Mouse (Mus musculus): ENCODE data around the gene Gpr162. TPM values are rescaled to one million over a fixed set of nuclear protein-coding genes. Genes with fewer than 3 reads are reported as not detected.
"Not testable (repeated sequence)": the region's sequence is repeated elsewhere in the genome, so short reads cannot be mapped to it uniquely, and the experiment has no call there.

The Gpr162 gene
- total RNA-seq, 2 experiments from 2014 or later = not detected

DNA sequence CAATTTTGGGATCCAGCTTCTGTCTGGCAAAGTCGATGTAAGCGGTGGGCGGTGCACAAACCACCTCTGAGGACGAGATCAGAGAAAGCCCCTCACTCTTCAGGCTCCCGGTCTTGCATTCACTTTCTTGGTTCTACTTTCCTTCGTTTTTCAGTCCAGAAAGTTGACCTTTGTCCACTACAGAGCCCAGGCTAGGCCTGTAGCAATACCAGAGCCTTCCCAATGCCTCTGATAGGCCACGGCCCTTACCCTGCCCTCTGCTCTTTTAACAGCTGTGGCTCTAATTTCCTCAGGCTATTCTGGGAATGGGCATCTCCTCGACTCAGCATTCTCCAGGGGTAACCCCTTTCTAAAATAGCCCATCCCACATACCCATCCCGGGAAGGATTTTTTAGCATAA is 50.9 kb downstream of the Gpr162 start:
- peak overlapping the region; percentile 90 for H3K4me3 ChIP-seq
- peak; percentile 78 for DNase-seq
- intact Hi-C loops (cut with DNase I) = no loop called here
- peak overlapping the region; percentile 99 for H3K27ac ChIP-seq
- no peak for TF ChIP-seq CTCF (IDR thresholded peaks at IDR 0.05)

GRCm38 (mm10) chr6:124811701-124812560 is 51.9 kb downstream of the Gpr162 start:
- Histone ChIP-seq H3K27ac (peak overlapping the region; percentile 99), H3K4me3 (peak overlapping the region; percentile 90)
- intact Hi-C loops (cut with DNase I) = no loop called here
- DNase-seq = peak; percentile 50
- no peak for TF ChIP-seq CTCF (IDR thresholded peaks at IDR 0.05)

GRCm38 (mm10) chr6:124811403-124811665 is 52.4 kb downstream of the Gpr162 start:
- no peak for DNase-seq
- H3K27ac ChIP-seq = peak overlapping the region; percentile 99
- peak overlapping the region; percentile 90 for H3K4me3 ChIP-seq
- intact Hi-C loops (cut with DNase I) = no loop called here
- TF ChIP-seq CTCF (IDR thresholded peaks at IDR 0.05) = no peak

GRCm38 (mm10) chr6:124810566-124811402 is 53.0 kb downstream of the Gpr162 start:
- intact Hi-C loops (cut with DNase I); DNase-seq: not testable (repeated sequence)
- peak overlapping the region; percentile 90 for H3K4me3 ChIP-seq
- H3K27ac ChIP-seq = peak overlapping the region; percentile 99

- intact Hi-C loops (cut with DNase I) = loop anchor here (5.0 kb wide), 1 partner anchor 53 kb away; the partner anchor contains the start of genes Atn1 and Gm45234
- peak overlapping the region; percentile 99 for H3K27ac ChIP-seq
- peak overlapping the region; percentile 90 for H3K4me3 ChIP-seq
- peak; percentile 54 for DNase-seq
- no peak for TF ChIP-seq CTCF (IDR thresholded peaks at IDR 0.05)
These were observed 53.8 kb downstream of the Gpr162 start for GRCm38 (mm10) chr6:124809775-124810538.

DNA sequence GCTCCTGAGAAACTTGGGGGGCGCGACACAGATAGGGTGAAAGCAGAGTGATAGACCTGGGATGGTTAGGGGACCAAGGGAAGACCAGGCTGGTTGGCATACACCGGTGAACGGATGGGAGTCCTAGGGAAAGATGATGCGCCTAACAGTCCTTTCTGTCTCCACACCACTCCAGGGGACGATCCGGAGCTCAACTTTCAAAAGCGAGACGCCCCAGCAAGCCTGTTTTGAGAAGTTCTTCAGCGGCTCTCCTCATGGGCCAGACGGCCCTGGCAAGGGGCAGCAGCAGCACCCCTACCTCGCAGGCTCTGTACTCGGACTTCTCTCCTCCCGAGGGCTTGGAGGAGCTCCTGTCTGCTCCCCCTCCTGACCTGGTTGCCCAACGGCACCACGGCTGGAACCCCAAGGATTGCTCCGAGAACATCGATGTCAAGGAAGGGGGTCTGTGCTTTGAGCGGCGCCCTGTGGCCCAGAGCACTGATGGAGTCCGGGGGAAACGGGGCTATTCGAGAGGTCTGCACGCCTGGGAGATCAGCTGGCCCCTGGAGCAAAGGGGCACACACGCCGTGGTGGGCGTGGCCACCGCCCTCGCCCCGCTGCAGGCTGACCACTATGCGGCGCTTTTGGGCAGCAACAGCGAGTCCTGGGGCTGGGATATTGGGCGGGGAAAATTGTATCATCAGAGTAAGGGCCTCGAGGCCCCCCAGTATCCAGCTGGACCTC is 54.6 kb downstream of the Gpr162 start:
- intact Hi-C loops (cut with DNase I) = loop anchor here (5.0 kb wide), 1 partner anchor 52 kb away; the partner anchor contains the start of genes Atn1 and Gm45234
- peak; percentile 86 for TF ChIP-seq CTCF (IDR thresholded peaks at IDR 0.05)
- peak overlapping the region; percentile 90 for H3K4me3 ChIP-seq
- peak overlapping the region; percentile 99 for H3K27ac ChIP-seq
- DNase-seq = peak; percentile 91

Other genes with a start within 250 kb of the Gpr162 start
- gene C1s2, start 227.9 kb downstream of the Gpr162 start, total RNA-seq (2021) = under 1 TPM; 0.31 to 0.39 TPM
- gene Lpcat3, start 201.0 kb downstream of the Gpr162 start, total RNA-seq (2021) = 10 to 100 TPM; 14.6 to 19.0 TPM
- gene Emg1, start 151.8 kb downstream of the Gpr162 start, total RNA-seq (2021) = 10 to 100 TPM; 57.7 to 71.8 TPM
- 100 to 1,000 TPM; 142 to 184 TPM for gene Phb2, start 151.6 kb downstream of the Gpr162 start, total RNA-seq (2021)
- under 1 TPM; 0.61 to 0.87 TPM for gene Ptpn6, start 125.3 kb downstream of the Gpr162 start, total RNA-seq (2021)
- 100 to 1,000 TPM; 145 to 182 TPM for gene Grcc10, start 122.6 kb downstream of the Gpr162 start, total RNA-seq (2021)
- gene Gm45234, start 108.0 kb downstream of the Gpr162 start, total RNA-seq (2021) = not detected
- gene Atn1, start 107.5 kb downstream of the Gpr162 start, total RNA-seq (2021) = 10 to 100 TPM; 46.4 to 47.9 TPM
- 1 to 10 TPM; 1.2 to 2.0 TPM for gene Eno2, start 94.3 kb downstream of the Gpr162 start, total RNA-seq (2021)
- gene Lrrc23, start 84.3 kb downstream of the Gpr162 start, total RNA-seq (2021) = under 1 TPM in 1 of 2 experiments, not detected in 1; 0.48 TPM
- 1 to 10 TPM; 2.0 to 2.5 TPM for gene Spsb2, start 55.3 kb downstream of the Gpr162 start, total RNA-seq (2021)
- 1,000 to 10,000 TPM; 2,224 to 2,391 TPM for gene Tpi1, start 49.7 kb downstream of the Gpr162 start, total RNA-seq (2021)
- gene Usp5, start 34.5 kb downstream of the Gpr162 start, total RNA-seq (2021) = 10 to 100 TPM; 43.4 to 50.1 TPM
- gene Cdca3, start 34.4 kb downstream of the Gpr162 start, total RNA-seq (2021) = under 1 TPM; 0.26 to 0.31 TPM
- 1 to 10 TPM in 1 of 2 experiments, under 1 TPM in 1; 0.75 to 1.4 TPM for gene Gnb3, start 23.7 kb downstream of the Gpr162 start, total RNA-seq (2021)
- 1 to 10 TPM; 4.1 to 7.1 TPM for gene P3h3, start 6.2 kb downstream of the Gpr162 start, total RNA-seq (2021)
- gene Cd4, start 24.2 kb upstream of the Gpr162 start, total RNA-seq (2021) = not detected
- gene Lag3, start 47.7 kb upstream of the Gpr162 start, total RNA-seq (2021) = under 1 TPM; 0.11 to 0.13 TPM
- 10 to 100 TPM; 65.5 to 99.4 TPM for gene Ptms, start 56.1 kb upstream of the Gpr162 start, total RNA-seq (2021)
- gene Mlf2, start 67.4 kb upstream of the Gpr162 start, total RNA-seq (2021) = 100 to 1,000 TPM; 202 to 204 TPM
- 100 to 1,000 TPM; 108 to 115 TPM for gene Cops7a, start 101.6 kb upstream of the Gpr162 start, total RNA-seq (2021)
- under 1 TPM; 0.22 to 0.41 TPM for gene Pianp, start 132.7 kb upstream of the Gpr162 start, total RNA-seq (2021)
- 10 to 100 TPM; 24.4 to 28.0 TPM for gene Zfp384, start 145.2 kb upstream of the Gpr162 start, total RNA-seq (2021)
- 10 to 100 TPM; 26.8 to 28.3 TPM for gene Ing4, start 175.8 kb upstream of the Gpr162 start, total RNA-seq (2021)
- gene Acrbp, start 185.7 kb upstream of the Gpr162 start, total RNA-seq (2021) = 1 to 10 TPM; 2.4 to 4.5 TPM
- not detected for gene Lpar5, start 203.9 kb upstream of the Gpr162 start, total RNA-seq (2021)
- gene Chd4, start 232.0 kb upstream of the Gpr162 start, total RNA-seq (2021) = 10 to 100 TPM; 68.8 to 71.2 TPM

Data from gastrocnemius, adult 2 months (tissue).